30 mouse cellular contexts compared by ENCODE assay signal in genomic region chr14:31078597-31079208, GRCm38 (mm10). TPM values are rescaled to one million over a fixed set of nuclear protein-coding genes. Genes with fewer than 3 reads are reported as not detected.
DNase-seq lines count a peak whose midpoint lies in the region; ATAC-seq and TF ChIP-seq lines count a peak whose summit lies in the region.
"Had no signal": no experiment of that assay in that cellular context is flagged by ENCODE, and none has a peak within 500 bp of the region (broad histone marks: within the 10 kb centered on the region; RNA-seq: fewer than 3 reads in every experiment).

No protein-coding gene starts in this region.

- ATAC-seq in erythroblast, adult 5-6 weeks (replicated peaks; ENCODE audit: low FRiP score, poor library complexity, severe bottlenecking) = no peak
- 0 out of 2 replicates have a peak, but pooled peaks have one; percentile 48 for ATAC-seq in heart, embryonic 12.5 days (ENCODE audit: insufficient number of reproducible peaks, low FRiP score)
- no peak; the same call in 1 of the 2 replicates for ATAC-seq in liver, embryonic 16.5 days (ENCODE audit: low read depth)
- ATAC-seq: hindbrain, embryonic 16.5 days; intestine, embryonic 15.5 days; lung, postnatal 0 days; Patski had no signal

- peak overlapping the region; percentile 4 for H3K4me3 ChIP-seq in erythroblast, embryonic 14.5 days (replicated peaks)
- no peak overlapping the region for H3K4me3 ChIP-seq in heart, embryonic 12.5 days
- no peak overlapping the region for H3K4me3 ChIP-seq in embryonic fibroblast, embryonic 13.5 days (ENCODE audit: insufficient read depth, low read length)
- H3K4me3 ChIP-seq in liver, embryonic 16.5 days (ENCODE audit: low read depth, low read length) = no peak overlapping the region
- H3K4me3 ChIP-seq: embryonic facial prominence, embryonic 10.5 days; embryonic facial prominence, embryonic 15.5 days; forebrain, embryonic 12.5 days; heart, embryonic 13.5 days; intestine, embryonic 15.5 days; megakaryocyte, embryonic 14.5 days; midbrain, embryonic 12.5 days; neural tube, embryonic 13.5 days had no signal

- TF ChIP-seq POLR2A in embryonic fibroblast, embryonic 13.5 days (IDR thresholded peaks at IDR 0.05; ENCODE audit: low read depth, low read length) = no peak

- peaks cover 88% of the 10 kb centered on the region for H3K36me3 ChIP-seq in erythroblast, embryonic 14.5 days (ENCODE audit: control insufficient read depth)
- H3K36me3 ChIP-seq in heart, embryonic 12.5 days = peaks cover 66% of the 10 kb centered on the region
- H3K36me3 ChIP-seq in liver, embryonic 16.5 days (ENCODE audit: control insufficient read depth, insufficient read depth) = peaks cover 39% of the 10 kb centered on the region

- H3K4me2 ChIP-seq in heart, embryonic 12.5 days = no peak overlapping the region
- H3K4me2 ChIP-seq in liver, embryonic 16.5 days (ENCODE audit: low read depth, low read length) = 0 out of 2 replicates have a peak overlapping the region, but pooled peaks have one; percentile 30
- H3K4me2 ChIP-seq: embryonic facial prominence, embryonic 15.5 days; forebrain, embryonic 12.5 days; heart, embryonic 13.5 days; intestine, embryonic 15.5 days; midbrain, embryonic 12.5 days; neural tube, embryonic 13.5 days had no signal

- TF ChIP-seq CTCF in embryonic fibroblast, embryonic 13.5 days (IDR thresholded peaks at IDR 0.05; ENCODE audit: borderline replicate concordance, insufficient read depth, low read length) = no peak

- H3K27me3 ChIP-seq in erythroblast, embryonic 14.5 days (ENCODE audit: control insufficient read depth) = no peaks in the 10 kb centered on the region
- no peaks in the 10 kb centered on the region for H3K27me3 ChIP-seq in heart, embryonic 12.5 days (replicated peaks)
- H3K27me3 ChIP-seq in liver, embryonic 16.5 days (ENCODE audit: control insufficient read depth, insufficient read depth, low read depth, low read length) = no peaks in the 10 kb centered on the region
- H3K27me3 ChIP-seq: embryonic facial prominence, embryonic 15.5 days; forebrain, embryonic 12.5 days; heart, embryonic 13.5 days; intestine, embryonic 15.5 days; megakaryocyte, embryonic 14.5 days; midbrain, embryonic 12.5 days; neural tube, embryonic 13.5 days; Patski had no signal

- no peak for DNase-seq in heart, postnatal 25 days (ENCODE audit: low spot score)
- no peak for DNase-seq in left cerebral cortex, postnatal 36 days (ENCODE audit: low spot score in 2 of 2)
- DNase-seq in adrenal gland, postnatal 14 days = no peak
- DNase-seq: adrenal gland, postnatal 25 days; cerebellum, adult 2 months; cerebellum, postnatal 14 days; gastrocnemius, postnatal 14 days; heart, postnatal 10 days; kidney, postnatal 10 days; layer of hippocampus, postnatal 36 days; lung, adult 18-20 months; lung, postnatal 4 days; thymus, adult 2 months; thymus, postnatal 36 days had no signal

- no peaks in the 10 kb centered on the region for H3K9me3 ChIP-seq in erythroblast, embryonic 14.5 days (ENCODE audit: control insufficient read depth, low read length)
- H3K9me3 ChIP-seq in heart, embryonic 12.5 days (replicated peaks) = peaks cover 6% of the 10 kb centered on the region; the same call in 1 of the 2 replicates
- no peaks in the 10 kb centered on the region for H3K9me3 ChIP-seq in liver, embryonic 16.5 days (replicated peaks; ENCODE audit: control insufficient read depth, low read length)
- H3K9me3 ChIP-seq: embryonic facial prominence, embryonic 10.5 days; embryonic facial prominence, embryonic 15.5 days; forebrain, embryonic 12.5 days; heart, embryonic 13.5 days; intestine, embryonic 15.5 days; midbrain, embryonic 12.5 days; neural tube, embryonic 13.5 days had no signal

- no peak overlapping the region for H3K9ac ChIP-seq in heart, embryonic 12.5 days
- no peak overlapping the region for H3K9ac ChIP-seq in liver, embryonic 16.5 days (ENCODE audit: low read depth, low read length)
- H3K9ac ChIP-seq: embryonic facial prominence, embryonic 15.5 days; forebrain, embryonic 12.5 days; heart, embryonic 13.5 days; intestine, embryonic 15.5 days; midbrain, embryonic 12.5 days; neural tube, embryonic 13.5 days had no signal

- intact Hi-C loops in heart, postnatal 25 days (cut with DNase I) = no loop called here
- intact Hi-C loops in left cerebral cortex, postnatal 36 days (cut with DNase I) = no loop called here

- peaks cover 38% of the 10 kb centered on the region for H3K4me1 ChIP-seq in erythroblast, embryonic 14.5 days (ENCODE audit: control insufficient read depth)
- no peaks in the 10 kb centered on the region for H3K4me1 ChIP-seq in heart, embryonic 12.5 days (replicated peaks)
- no peaks in the 10 kb centered on the region for H3K4me1 ChIP-seq in embryonic fibroblast, embryonic 13.5 days (ENCODE audit: control insufficient read depth, insufficient read depth, low read length)
- H3K4me1 ChIP-seq in liver, embryonic 16.5 days (ENCODE audit: control insufficient read depth, low read depth, low read length) = peaks cover 9% of the 10 kb centered on the region
- H3K4me1 ChIP-seq: embryonic facial prominence, embryonic 10.5 days; embryonic facial prominence, embryonic 15.5 days; forebrain, embryonic 12.5 days; intestine, embryonic 15.5 days; midbrain, embryonic 12.5 days; neural tube, embryonic 13.5 days had no signal

- 93% methylated on average over 3 of the region's 3 CpGs for WGBS in heart, embryonic 12.5 days
- 86% methylated on average over 3 of the region's 3 CpGs for whole genome bisulfite sequencing in liver, embryonic 16.5 days (ENCODE audit: insufficient replicate concordance)

- peak overlapping the region; percentile 3 for H3K27ac ChIP-seq in heart, embryonic 12.5 days (ENCODE audit: poor library complexity, severe bottlenecking)
- H3K27ac ChIP-seq in embryonic fibroblast, embryonic 13.5 days (ENCODE audit: insufficient read depth, low read length) = peak overlapping the region; percentile 44; the same call in 1 of the 2 replicates
- H3K27ac ChIP-seq in liver, embryonic 16.5 days (ENCODE audit: low read length) = peak overlapping the region; percentile 27; the same call in 1 of the 2 replicates
- H3K27ac ChIP-seq: embryonic facial prominence, embryonic 10.5 days; embryonic facial prominence, embryonic 15.5 days; forebrain, embryonic 12.5 days; heart, embryonic 13.5 days; intestine, embryonic 15.5 days; midbrain, embryonic 12.5 days; neural tube, embryonic 13.5 days had no signal

RNA-seq across cellular contexts. Expression of gene Smim4, which starts 50.1 kb away (rescaled TPM):
- polyA plus RNA-seq in erythroblast, embryonic 14.5 days (2012) = 9.0 and 10.3 TPM in 2 replicates
- total RNA-seq in erythroblast, adult 5-6 weeks (2015; ENCODE audit: low replicate concordance) = 22.8 and 30.9 TPM in 2 replicates
- 14.7 and 16.2 TPM in 2 replicates for total RNA-seq in erythroblast, adult 5-6 weeks (2017; ENCODE audit: low replicate concordance)
- 62.6 and 68.6 TPM in 2 replicates for polyA plus RNA-seq in heart, embryonic 12.5 days (2016; fragmentation: Nextera tagmentation; extraction: Ambion mirVana)
- total RNA-seq in heart, postnatal 25 days (2021) = 10 to 100 TPM; 60.2 to 61.0 TPM
- polyA plus RNA-seq in embryonic fibroblast, embryonic 13.5 days (2011; ENCODE audit: insufficient read length, low read depth, missing spikeins) = 30.6 and 33.4 TPM in 2 replicates
- polyA plus RNA-seq in liver, embryonic 16.5 days (2015; fragmentation: Nextera tagmentation; extraction: Ambion mirVana) = 47.7 and 57.1 TPM in 2 replicates
- 10 to 100 TPM; 24.6 to 32.9 TPM for total RNA-seq in left cerebral cortex, postnatal 36 days (2021)
- 75.2 and 104 TPM in 2 replicates for total RNA-seq in adrenal gland, postnatal 14 days (2021)

RNA-seq across cellular contexts. Expression of gene Nt5dc2, which starts 52.1 kb away (rescaled TPM):
- polyA plus RNA-seq in erythroblast, embryonic 14.5 days (2012) = 16.8 and 31.6 TPM in 2 replicates
- total RNA-seq in erythroblast, adult 5-6 weeks (2015; ENCODE audit: low replicate concordance) = 12.3 and 18.4 TPM in 2 replicates
- total RNA-seq in erythroblast, adult 5-6 weeks (2017; ENCODE audit: low replicate concordance) = 5.0 and 30.4 TPM in 2 replicates
- 343 and 346 TPM in 2 replicates for polyA plus RNA-seq in heart, embryonic 12.5 days (2016; fragmentation: Nextera tagmentation; extraction: Ambion mirVana)
- total RNA-seq in heart, postnatal 25 days (2021) = 10 to 100 TPM; 18.2 to 22.6 TPM
- 86.1 and 119 TPM in 2 replicates for polyA plus RNA-seq in embryonic fibroblast, embryonic 13.5 days (2011; ENCODE audit: insufficient read length, low read depth, missing spikeins)
- 149 and 179 TPM in 2 replicates for polyA plus RNA-seq in liver, embryonic 16.5 days (2015; fragmentation: Nextera tagmentation; extraction: Ambion mirVana)
- total RNA-seq in left cerebral cortex, postnatal 36 days (2021) = 1 to 10 TPM; 2.8 to 4.6 TPM
- total RNA-seq in adrenal gland, postnatal 14 days (2021) = 48.5 and 57.7 TPM in 2 replicates

RNA-seq across cellular contexts. Expression of gene Gnl3, which starts 59.8 kb away (rescaled TPM):
- polyA plus RNA-seq in erythroblast, embryonic 14.5 days (2012) = 0.74 and 1.2 TPM in 2 replicates
- total RNA-seq in erythroblast, adult 5-6 weeks (2015; ENCODE audit: low replicate concordance) = 55.4 and 66.3 TPM in 2 replicates
- total RNA-seq in erythroblast, adult 5-6 weeks (2017; ENCODE audit: low replicate concordance) = 42.4 and 45.2 TPM in 2 replicates
- polyA plus RNA-seq in heart, embryonic 12.5 days (2016; fragmentation: Nextera tagmentation; extraction: Ambion mirVana) = 75.3 and 79.5 TPM in 2 replicates
- total RNA-seq in heart, postnatal 25 days (2021) = 10 to 100 TPM; 19.5 to 20.5 TPM
- polyA plus RNA-seq in embryonic fibroblast, embryonic 13.5 days (2011; ENCODE audit: insufficient read length, low read depth, missing spikeins) = 151 and 168 TPM in 2 replicates
- polyA plus RNA-seq in liver, embryonic 16.5 days (2015; fragmentation: Nextera tagmentation; extraction: Ambion mirVana) = 54.8 and 60.1 TPM in 2 replicates
- total RNA-seq in left cerebral cortex, postnatal 36 days (2021) = 10 to 100 TPM; 41.8 to 53.9 TPM
- 87.7 and 93.9 TPM in 2 replicates for total RNA-seq in adrenal gland, postnatal 14 days (2021)

RNA-seq across cellular contexts. Expression of gene Pbrm1, which starts 59.8 kb away (rescaled TPM):
- 1.2 and 1.6 TPM in 2 replicates for polyA plus RNA-seq in erythroblast, embryonic 14.5 days (2012)
- total RNA-seq in erythroblast, adult 5-6 weeks (2015; ENCODE audit: low replicate concordance) = 69.4 and 75.4 TPM in 2 replicates
- total RNA-seq in erythroblast, adult 5-6 weeks (2017; ENCODE audit: low replicate concordance) = 84.8 and 100 TPM in 2 replicates
- 124 and 134 TPM in 2 replicates for polyA plus RNA-seq in heart, embryonic 12.5 days (2016; fragmentation: Nextera tagmentation; extraction: Ambion mirVana)
- total RNA-seq in heart, postnatal 25 days (2021) = 10 to 100 TPM; 54.0 to 58.2 TPM
- 83.9 and 99.0 TPM in 2 replicates for polyA plus RNA-seq in embryonic fibroblast, embryonic 13.5 days (2011; ENCODE audit: insufficient read length, low read depth, missing spikeins)
- 50.6 and 52.9 TPM in 2 replicates for polyA plus RNA-seq in liver, embryonic 16.5 days (2015; fragmentation: Nextera tagmentation; extraction: Ambion mirVana)
- 10 to 100 TPM; 50.1 to 57.6 TPM for total RNA-seq in left cerebral cortex, postnatal 36 days (2021)
- 59.7 and 59.9 TPM in 2 replicates for total RNA-seq in adrenal gland, postnatal 14 days (2021)
